Mouse (Mus musculus) liver, postnatal 0 days (tissue): ENCODE results near the gene Ndufb3.

Source experiments
- CTCF ChIP-seq: sonication (generic); IDR thresholded peaks from 2 replicates; pipeline ENCODE4 v1.5.1; 2016; ENCODE audit warnings: antibody characterized with exemption, low read depth
- EP300 ChIP-seq: IDR thresholded peaks from 2 replicates; pipeline ENCODE4 v1.6.1; 2016; ENCODE audit warnings: antibody characterized with exemption, low read depth, mild to moderate bottlenecking

DNA sequence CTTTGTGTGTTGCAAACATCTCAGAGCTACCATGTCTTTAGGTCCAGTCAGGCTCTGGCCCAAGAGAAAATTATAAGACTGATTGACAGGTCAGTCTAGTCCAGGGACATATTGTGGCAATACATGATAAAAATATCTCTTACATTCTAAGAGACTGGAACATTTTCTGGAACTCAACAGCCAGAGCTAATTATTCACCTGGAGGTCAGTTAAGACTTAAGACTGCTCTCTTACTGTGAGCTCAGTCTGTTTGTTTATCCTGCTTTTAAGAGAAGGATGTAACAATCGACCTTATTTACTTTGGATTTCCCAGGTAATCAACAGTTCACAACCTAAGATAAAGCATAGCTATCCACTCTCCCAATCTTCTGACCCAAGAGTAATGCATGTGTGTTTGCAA, 24.4 kb downstream of the Ndufb3 start:
- TF ChIP-seq CTCF (no peak), EP300 (no peak)
